Mouse (Mus musculus) c-Kit-positive CD71-positive TER-119-positive erythroid progenitor cells, embryonic 14.5 days (primary cell): ENCODE measurements around the gene Gm45711.
"Not testable (repeated sequence)": the region's sequence is repeated elsewhere in the genome, so short reads cannot be mapped to it uniquely, and the experiment has no call there.

ENCODE experiments used
- DNase-seq: peaks from one replicate; pipeline ENCODE4 v3.0.0-alpha.2; 2013; ENCODE audit warnings: low spot score

The Gm45711 gene

GRCm38 (mm10) chr8:104309441-104310155 lies at the start of gene Gm45711, which contains the start of gene Cmtm1:
TSS of gene Gm45711 (minus strand) at chr8:104310081.
TSS of gene Cmtm1 (minus strand) at chr8:104310145.
- DNase-seq, result not testable (repeated sequence)

DNA sequence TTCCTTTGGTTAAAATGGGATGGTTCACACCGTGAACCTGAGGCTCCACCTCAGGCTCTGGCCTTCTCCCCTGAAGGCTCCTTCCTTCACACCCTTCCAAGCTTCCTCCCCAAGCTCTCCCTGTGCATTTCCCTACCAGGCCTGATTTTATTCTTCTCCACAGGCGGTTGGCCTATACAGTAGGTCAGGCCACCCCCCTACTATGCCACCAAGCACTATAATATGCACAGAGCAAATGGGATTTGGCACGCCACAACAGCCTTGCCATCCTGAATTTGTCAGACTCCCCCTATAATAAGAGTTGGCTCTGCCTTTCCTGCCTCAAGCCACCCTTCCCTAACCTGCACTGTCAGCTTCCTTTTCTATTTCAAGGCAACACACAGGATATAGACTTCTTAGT lies 48.8 kb upstream of the Gm45711 start:
- no peak for DNase-seq

DNA sequence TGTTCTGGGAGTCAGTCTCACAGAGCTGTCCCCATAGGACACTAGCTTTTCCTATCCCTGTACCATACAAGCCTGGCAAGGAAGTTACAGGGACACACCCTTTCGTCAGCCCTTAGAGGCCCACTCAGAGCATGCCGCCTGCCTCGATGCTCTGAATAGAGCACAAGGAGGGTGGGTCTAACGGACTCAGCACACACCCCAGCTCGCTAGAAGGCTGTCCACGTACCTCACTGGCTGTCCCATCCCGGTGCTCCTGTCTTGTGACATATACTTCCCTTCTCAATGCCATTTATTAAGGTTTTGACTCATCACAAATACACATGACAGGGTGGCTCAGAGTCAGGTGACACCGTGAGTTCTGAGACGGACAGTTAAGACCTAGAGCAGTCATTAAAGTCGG lies 44.6 kb upstream of the Gm45711 start:
- DNase-seq, result no peak

DNA sequence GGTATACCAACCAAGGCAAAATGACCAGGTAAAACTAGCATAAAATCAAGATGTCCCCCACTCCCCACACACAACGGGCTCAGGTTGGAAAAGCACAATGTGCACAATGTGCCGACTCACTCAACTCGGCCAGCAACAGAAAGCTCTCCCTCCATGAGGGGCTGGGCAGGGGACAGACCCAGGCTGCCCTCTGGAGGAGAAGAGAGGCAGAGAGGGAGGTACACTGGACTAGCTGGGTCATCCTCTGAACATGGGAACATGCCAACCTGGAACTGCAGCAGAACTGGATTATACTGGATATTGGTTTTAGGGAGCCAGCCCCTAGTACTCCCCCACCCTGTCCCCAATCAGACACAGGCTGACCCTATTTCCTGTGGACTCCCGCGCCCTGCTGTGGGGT lies 43.3 kb upstream of the Gm45711 start:
- DNase-seq, result no peak

DNA sequence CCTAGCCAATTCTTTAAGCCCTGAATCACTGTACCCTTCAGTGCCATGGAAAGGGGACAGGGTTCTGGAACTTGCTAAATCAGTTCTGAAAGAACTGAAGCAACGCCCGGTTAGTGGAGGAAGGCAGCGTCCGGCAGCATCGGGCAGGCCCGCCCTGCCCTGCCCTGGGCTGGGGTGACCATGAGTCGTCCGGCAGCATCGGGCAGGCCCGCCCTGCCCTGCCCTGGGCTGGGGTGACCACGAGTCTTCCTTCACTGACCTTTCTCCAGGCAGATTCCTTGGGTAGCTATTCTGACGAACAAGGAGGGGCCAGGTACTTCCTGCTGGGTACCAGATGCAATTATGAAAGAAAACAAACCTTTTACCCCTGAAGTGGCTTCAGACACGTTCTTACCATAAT lies 40.2 kb upstream of the Gm45711 start:
- DNase-seq, result no peak

DNA sequence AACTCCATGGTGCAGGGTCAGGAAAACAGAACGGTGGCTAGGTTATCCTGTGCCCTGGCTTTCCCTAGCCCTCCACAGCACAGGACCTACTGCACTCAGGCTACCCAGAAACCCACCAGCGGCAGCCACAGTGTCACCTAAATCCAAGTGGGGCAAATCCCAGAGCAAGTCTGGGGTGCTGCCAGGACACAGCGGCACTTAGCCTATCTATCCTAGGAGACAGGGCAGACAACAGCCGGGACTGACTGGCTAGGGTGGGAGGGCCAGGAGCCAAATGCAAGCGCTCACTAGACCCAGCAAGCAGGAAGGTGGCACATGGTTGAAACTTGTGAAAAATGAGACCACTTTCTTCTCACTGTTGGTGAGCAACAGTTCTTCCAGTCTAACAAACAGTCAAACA lies 39.1 kb upstream of the Gm45711 start:
- no peak for DNase-seq

DNA sequence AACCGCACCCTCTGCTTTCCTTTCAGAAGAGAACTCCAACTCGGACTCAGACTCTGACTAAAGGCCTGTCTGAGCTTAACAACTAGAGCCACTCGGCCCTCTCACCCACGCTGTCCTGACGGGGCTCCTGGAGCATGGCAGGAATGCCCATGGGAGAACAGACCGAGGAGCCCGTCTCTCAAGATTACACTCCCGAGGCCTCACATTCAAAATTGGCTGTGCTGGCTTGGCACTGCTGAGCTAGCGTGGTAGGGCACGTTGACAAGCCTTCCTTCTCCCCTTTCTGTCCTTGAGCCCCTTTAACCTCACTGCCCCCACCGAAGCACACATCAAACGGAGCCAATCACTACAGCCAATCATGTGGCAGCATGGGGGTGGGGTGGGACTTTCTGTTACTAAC lies 36.8 kb upstream of the Gm45711 start:
- no peak for DNase-seq

- DNase-seq, result no peak
These were observed 34.7 kb upstream of the Gm45711 start for GRCm38 (mm10) chr8:104344622-104345021.

DNA sequence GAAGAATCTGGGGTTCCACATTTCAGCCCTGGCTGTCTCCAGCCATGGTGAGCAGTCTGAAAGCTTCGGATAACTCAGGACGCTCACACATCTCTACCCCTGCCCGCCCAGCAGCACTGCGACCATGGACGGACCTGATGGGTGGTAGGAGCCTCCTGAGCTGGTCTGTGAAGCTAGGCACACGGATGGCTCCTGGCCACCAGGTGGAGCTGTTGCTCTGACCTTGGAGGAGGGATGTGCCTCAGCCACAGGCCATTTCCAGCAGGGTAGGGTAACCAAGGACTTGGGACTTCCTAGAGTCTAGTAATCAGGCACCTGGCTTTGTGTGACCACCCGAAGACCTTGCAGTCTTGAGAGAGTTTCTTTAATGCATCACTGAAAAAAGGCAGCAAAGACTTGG lies 34.1 kb upstream of the Gm45711 start:
- peak; percentile 73 for DNase-seq

GRCm38 (mm10) chr8:104342426-104342825 lies 32.5 kb upstream of the Gm45711 start:
- no peak for DNase-seq

GRCm38 (mm10) chr8:104341678-104342077 lies 31.8 kb upstream of the Gm45711 start:
- DNase-seq, result no peak

- no peak for DNase-seq
These were observed 31.3 kb upstream of the Gm45711 start for GRCm38 (mm10) chr8:104341106-104341561.

DNA sequence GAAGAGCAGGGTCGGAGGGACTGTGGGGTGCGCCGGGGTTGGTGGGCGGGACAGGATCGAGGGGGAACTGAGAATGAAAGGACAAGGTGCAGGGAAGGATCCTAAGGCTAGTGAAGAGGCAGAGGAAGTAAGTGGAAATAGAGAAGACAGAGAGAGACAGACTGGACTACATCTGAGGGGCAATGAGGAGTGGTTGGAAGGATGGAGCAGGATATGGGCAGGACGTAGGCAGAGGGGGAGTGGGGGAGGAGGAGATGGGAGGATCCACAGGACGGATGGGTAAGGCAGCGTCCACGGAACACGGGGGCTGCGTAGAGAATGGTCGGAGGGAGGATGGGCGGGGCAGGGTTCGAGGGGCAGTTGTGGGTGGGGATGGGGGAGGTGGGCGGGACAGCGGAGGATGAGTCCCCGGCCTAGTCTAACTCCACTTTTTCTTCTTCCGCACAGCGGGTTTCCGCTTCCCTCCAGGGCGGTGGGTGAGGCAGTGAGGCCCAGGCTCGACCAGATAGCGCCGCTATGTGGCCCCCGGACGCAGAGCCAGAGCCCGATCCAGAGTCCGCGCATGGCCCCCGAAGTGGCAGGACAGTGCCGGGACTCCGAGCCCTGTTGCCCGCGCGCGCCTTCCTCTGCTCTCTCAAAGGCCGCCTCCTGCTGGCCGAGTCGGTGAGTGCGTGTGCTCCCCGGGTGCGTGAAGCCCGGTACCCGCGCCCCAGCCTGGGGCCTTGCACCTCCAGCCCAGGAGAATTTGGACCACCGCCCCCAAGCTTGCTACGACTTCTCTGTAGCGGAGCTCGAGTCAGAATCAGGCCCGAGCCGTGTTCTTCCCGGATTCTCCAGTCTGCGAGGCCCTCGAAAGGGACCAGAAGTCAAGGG lies 30.6 kb upstream of the Gm45711 start:
- no peak for DNase-seq

DNA sequence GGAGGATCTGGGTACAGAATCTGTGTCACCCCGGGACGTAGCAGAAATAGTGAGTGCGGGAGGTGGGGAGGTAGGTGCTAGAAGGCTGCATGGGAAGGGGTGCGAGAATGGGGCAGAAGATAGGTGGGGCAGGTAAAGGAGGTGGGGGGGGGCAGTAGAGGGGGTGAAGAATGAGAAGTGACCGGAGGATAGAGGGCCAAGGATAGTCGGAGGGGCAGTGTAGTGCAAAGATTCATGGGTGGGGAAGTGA lies 30.0 kb upstream of the Gm45711 start:
- no peak for DNase-seq

DNA sequence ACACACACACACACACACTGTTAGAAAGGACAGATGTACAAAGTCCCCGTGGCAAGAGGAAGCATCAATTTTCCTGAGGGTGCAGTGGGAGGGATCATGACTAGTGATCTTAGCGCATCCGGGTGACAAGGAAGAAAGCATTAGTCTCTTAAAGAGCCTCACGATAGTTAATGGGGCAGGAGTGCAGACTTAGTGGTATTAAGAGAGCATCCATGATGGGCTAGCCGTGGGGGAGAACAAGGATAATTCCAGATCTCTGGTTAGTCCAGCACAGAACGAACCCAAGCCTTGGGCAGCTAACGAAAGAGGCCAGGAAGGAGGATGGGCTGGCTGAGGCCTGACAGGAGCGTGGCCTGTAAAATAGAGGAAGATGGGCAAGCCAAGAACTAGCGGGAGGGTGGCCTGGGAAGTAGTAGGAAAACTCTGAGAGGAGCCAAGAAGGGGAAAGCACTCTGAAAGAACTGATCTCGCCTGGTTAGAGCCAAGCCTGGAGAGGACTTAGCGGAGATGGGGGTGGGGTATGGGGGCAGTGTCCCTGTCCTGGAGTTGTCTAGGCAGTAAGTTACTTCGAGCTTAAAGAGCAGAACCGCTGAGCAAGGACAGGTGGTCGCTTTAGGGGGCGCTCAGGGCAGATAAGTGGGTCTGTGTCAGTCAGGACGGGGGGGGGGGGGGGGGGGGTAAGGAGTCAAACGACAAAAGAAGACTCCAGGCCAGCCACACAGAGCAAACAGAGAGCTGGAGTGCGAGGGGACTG lies 29.5 kb upstream of the Gm45711 start, which contains the start of gene Cmtm3:
TSS of gene Cmtm3 (plus strand) at position 182 of the 754 bp plus-strand sequence.
- DNase-seq, result no peak

GRCm38 (mm10) chr8:104337890-104338289 lies 28.0 kb upstream of the Gm45711 start:
- DNase-seq, result no peak

DNA sequence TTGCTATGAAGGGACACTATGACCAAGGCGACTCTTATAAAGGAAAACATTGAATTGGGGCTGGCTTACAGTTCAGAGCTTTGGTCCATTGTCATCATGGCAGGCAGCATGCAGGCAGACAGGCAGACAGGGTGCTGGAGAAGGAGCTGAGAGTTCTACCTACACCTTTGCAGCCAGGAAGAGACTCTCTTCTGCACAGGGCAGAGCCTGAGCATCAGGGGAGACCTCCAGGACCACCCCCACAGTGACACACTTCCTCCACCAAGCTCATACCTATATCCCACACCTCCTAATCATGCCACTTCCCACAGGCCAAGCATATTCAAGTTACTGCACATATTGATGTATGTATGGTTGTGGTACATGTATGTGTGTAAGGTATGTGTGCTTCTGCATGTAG lies 26.9 kb upstream of the Gm45711 start:
- no peak for DNase-seq

DNA sequence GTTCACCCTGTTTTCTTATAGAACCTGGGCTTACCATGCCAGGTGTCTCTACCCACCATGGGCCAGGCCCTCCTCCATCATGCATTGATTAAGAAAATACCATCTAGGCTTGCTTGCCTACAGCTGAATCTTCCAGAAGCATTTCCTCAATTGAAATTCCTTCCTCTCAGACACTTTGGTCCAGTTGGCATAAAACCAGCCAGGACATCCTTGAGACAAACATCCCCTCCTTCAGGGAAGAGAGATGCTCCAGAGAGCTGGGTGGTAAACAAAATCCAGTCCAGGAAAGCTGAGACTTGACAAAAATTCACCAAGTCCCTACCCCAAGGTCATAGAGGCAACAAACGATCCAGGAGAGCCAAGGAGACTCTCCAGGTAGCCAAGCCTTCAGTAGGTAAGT lies 24.3 kb upstream of the Gm45711 start:
- DNase-seq, result no peak

- no peak for DNase-seq
These were observed 23.9 kb upstream of the Gm45711 start for GRCm38 (mm10) chr8:104333786-104334185.

GRCm38 (mm10) chr8:104332665-104333631 lies 23.1 kb upstream of the Gm45711 start:
- no peak for DNase-seq

GRCm38 (mm10) chr8:104321930-104322329 lies 12.0 kb upstream of the Gm45711 start, which contains the start of gene Cmtm2b:
TSS of gene Cmtm2b (plus strand) at chr8:104322230.
- DNase-seq, result not testable (repeated sequence)
